Mouse (Mus musculus) limb, embryonic 13.5 days (tissue): ENCODE measurements at regions not wholly inside any gene's neighbourhood (a gene's known extent, or its start where the extent isn't known, plus 50 kb on each side); places are given as distances from the start of the nearest gene placed in this dataset.
"Not testable (repeated sequence)": the region's sequence is repeated elsewhere in the genome, so short reads cannot be mapped to it uniquely, and the experiment has no call there.

Experiments used
- ATAC-seq: fragments of 200-750 bp; cut with Nextera tagmentation; 2 replicates; pipeline ENCODE4 v1.8.0; 2017; ENCODE audit warnings: low read depth, moderate number of reproducible peaks, moderate TSS enrichment; ENCODE audit not compliant: low FRiP score
- H3K27ac ChIP-seq: fragments of 300-500 bp; sonication (generic); 2 replicates; pipeline ENCODE4 v1.5.1; 2015; ENCODE audit warnings: inconsistent platforms, mild to moderate bottlenecking, moderate library complexity
- H3K27me3 ChIP-seq: fragments of 300-500 bp; sonication (generic); 2 replicates; pipeline ENCODE4 v1.6.1; 2015; ENCODE audit warnings: mild to moderate bottlenecking, inconsistent platforms
- H3K36me3 ChIP-seq: fragments of 300-500 bp; sonication (generic); 2 replicates; pipeline ENCODE4 v1.6.1; 2015; ENCODE audit warnings: inconsistent platforms, mild to moderate bottlenecking, moderate library complexity
- H3K4me1 ChIP-seq: fragments of 300-500 bp; sonication (generic); 2 replicates; pipeline ENCODE4 v1.6.1; 2015; ENCODE audit warnings: inconsistent platforms
- H3K4me2 ChIP-seq: fragments of 300-500 bp; sonication (generic); replicated peaks from 2 replicates; pipeline ENCODE4 v1.6.1; 2015; ENCODE audit warnings: inconsistent platforms, mild to moderate bottlenecking, moderate library complexity
- H3K4me3 ChIP-seq: fragments of 300-500 bp; sonication (generic); 2 replicates; pipeline ENCODE4 v1.5.1; 2015; ENCODE audit warnings: moderate library complexity, mild to moderate bottlenecking, inconsistent platforms
- H3K9ac ChIP-seq: fragments of 300-500 bp; sonication (generic); 2 replicates; pipeline ENCODE4 v1.6.1; 2015; ENCODE audit warnings: mild to moderate bottlenecking, inconsistent platforms
- H3K9me3 ChIP-seq: fragments of 300-500 bp; sonication (generic); 2 replicates; pipeline ENCODE4 v1.6.1; 2016; ENCODE audit warnings: inconsistent platforms
- WGBS: fragments of 180-500 bp; shearing (Covaris S2); methylation state at CpG from one replicate; pipeline ENCODE4 v1.1.7; 2015; 5-methylcytosine and 5-hydroxymethylcytosine counted together

- Histone ChIP-seq H3K36me3 (no peaks in the 10 kb centered on the region), H3K27ac (no peak overlapping the region), H3K27me3 (no peaks in the 10 kb centered on the region), H3K4me3 (no peak overlapping the region), H3K4me2 (no peak overlapping the region), H3K9me3 (no peaks in the 10 kb centered on the region), H3K4me1 (no peaks in the 10 kb centered on the region), H3K9ac (no peak overlapping the region)
- 44% methylated on average over 11 of the region's 11 CpGs for WGBS
- peak; percentile 74; the same call in 1 of the 2 replicates for ATAC-seq
Observed at GRCm38 (mm10) chr6:22493632-22494260, 137.7 kb upstream of the Fam3c start.

- WGBS, result 90% methylated on average over 17 of the region's 17 CpGs
- H3K9me3 ChIP-seq, result no peaks in the 10 kb centered on the region
- ATAC-seq, result no peak
- H3K27me3 ChIP-seq, result no peaks in the 10 kb centered on the region
- H3K27ac ChIP-seq, result no peak overlapping the region
- no peak overlapping the region for H3K4me3 ChIP-seq
- H3K36me3 ChIP-seq, result no peaks in the 10 kb centered on the region
- H3K4me1 ChIP-seq, result no peaks in the 10 kb centered on the region
- no peak overlapping the region for H3K9ac ChIP-seq
- H3K4me2 ChIP-seq, result no peak overlapping the region
Observed at GRCm38 (mm10) chr6:22492896-22493295, 136.9 kb upstream of the Fam3c start.

GRCm38 (mm10) chr6:22490762-22491161, 134.7 kb upstream of the Fam3c start:
- Histone ChIP-seq H3K4me2 (no peak overlapping the region), H3K4me1 (no peaks in the 10 kb centered on the region), H3K9me3 (no peaks in the 10 kb centered on the region), H3K9ac (no peak overlapping the region), H3K27ac (no peak overlapping the region), H3K4me3 (no peak overlapping the region), H3K36me3 (no peaks in the 10 kb centered on the region), H3K27me3 (no peaks in the 10 kb centered on the region)
- WGBS, result 91% methylated on average over 6 of the region's 6 CpGs
- no peak for ATAC-seq

GRCm38 (mm10) chr6:22487467-22487866, 131.4 kb upstream of the Fam3c start:
- WGBS, result 84% methylated on average over 3 of the region's 3 CpGs
- Histone ChIP-seq H3K4me3 (no peak overlapping the region), H3K9me3 (no peaks in the 10 kb centered on the region)

GRCm38 (mm10) chr6:22485828-22486518, 129.9 kb upstream of the Fam3c start:
- Histone ChIP-seq H3K4me3 (no peak overlapping the region), H3K4me2 (no peak overlapping the region), H3K27me3 (no peaks in the 10 kb centered on the region), H3K9ac (no peak overlapping the region), H3K36me3 (no peaks in the 10 kb centered on the region), H3K4me1 (no peaks in the 10 kb centered on the region), H3K9me3 (no peaks in the 10 kb centered on the region), H3K27ac (no peak overlapping the region)
- no peak for ATAC-seq
- WGBS, result 73% methylated on average over 11 of the region's 11 CpGs

More at GRCm38 (mm10) chr6:22487467-22487866, 131.4 kb upstream of the Fam3c start:
- Histone ChIP-seq H3K4me2 (no peak overlapping the region), H3K4me1 (no peaks in the 10 kb centered on the region), H3K27ac (no peak overlapping the region), H3K9ac (no peak overlapping the region), H3K27me3 (no peaks in the 10 kb centered on the region), H3K36me3 (no peaks in the 10 kb centered on the region)
- ATAC-seq, result no peak

GRCm38 (mm10) chr6:22482257-22482656, 126.2 kb upstream of the Fam3c start:
- H3K4me2 ChIP-seq, H3K36me3 ChIP-seq, H3K9ac ChIP-seq, H3K9me3 ChIP-seq, ATAC-seq, H3K27me3 ChIP-seq, H3K4me1 ChIP-seq, H3K27ac ChIP-seq, H3K4me3 ChIP-seq: not testable (repeated sequence)
- 88% methylated on average over 4 of the region's 4 CpGs for WGBS

GRCm38 (mm10) chr6:22474604-22475003, 118.6 kb upstream of the Fam3c start:
- Histone ChIP-seq H3K4me3 (no peak overlapping the region), H3K4me1 (no peaks in the 10 kb centered on the region), H3K9ac (no peak overlapping the region), H3K36me3 (no peaks in the 10 kb centered on the region), H3K27ac (no peak overlapping the region), H3K27me3 (no peaks in the 10 kb centered on the region), H3K4me2 (no peak overlapping the region), H3K9me3 (no peaks in the 10 kb centered on the region)
- no peak for ATAC-seq
- 83% methylated on average over 4 of the region's 4 CpGs for WGBS

- 80% methylated on average over 2 of the region's 2 CpGs for WGBS
- H3K4me3 ChIP-seq, result no peak overlapping the region
- no peaks in the 10 kb centered on the region for H3K4me1 ChIP-seq
- no peaks in the 10 kb centered on the region for H3K27me3 ChIP-seq
- no peak overlapping the region for H3K9ac ChIP-seq
- H3K4me2 ChIP-seq, result no peak overlapping the region
- no peak for ATAC-seq
- H3K27ac ChIP-seq, result no peak overlapping the region
- H3K9me3 ChIP-seq, result no peaks in the 10 kb centered on the region
- no peaks in the 10 kb centered on the region for H3K36me3 ChIP-seq
Observed at GRCm38 (mm10) chr6:22474011-22474410, 118.0 kb upstream of the Fam3c start.

GRCm38 (mm10) chr6:22472400-22472799, 116.4 kb upstream of the Fam3c start:
- not testable (repeated sequence) for H3K27ac ChIP-seq, H3K27me3 ChIP-seq, H3K4me3 ChIP-seq, ATAC-seq, H3K36me3 ChIP-seq, H3K9me3 ChIP-seq, H3K4me2 ChIP-seq, H3K9ac ChIP-seq, H3K4me1 ChIP-seq
- 86% methylated on average over 5 of the region's 5 CpGs for WGBS

- H3K9me3 ChIP-seq, result no peaks in the 10 kb centered on the region
- no peaks in the 10 kb centered on the region for H3K4me1 ChIP-seq
- no peaks in the 10 kb centered on the region for H3K27me3 ChIP-seq
- H3K4me2 ChIP-seq, result no peak overlapping the region
- 84% methylated on average over 11 of the region's 11 CpGs for WGBS
- H3K9ac ChIP-seq, result no peak overlapping the region
- no peak overlapping the region for H3K27ac ChIP-seq
- H3K36me3 ChIP-seq, result no peaks in the 10 kb centered on the region
- no peak for ATAC-seq
- no peak overlapping the region for H3K4me3 ChIP-seq
Observed at GRCm38 (mm10) chr6:22467334-22467993, 111.4 kb upstream of the Fam3c start.

- Histone ChIP-seq H3K27me3 (no peaks in the 10 kb centered on the region), H3K4me3 (no peak overlapping the region), H3K36me3 (no peaks in the 10 kb centered on the region), H3K4me1 (no peaks in the 10 kb centered on the region), H3K9me3 (no peaks in the 10 kb centered on the region), H3K27ac (no peak overlapping the region), H3K4me2 (no peak overlapping the region), H3K9ac (no peak overlapping the region)
- 96% methylated on average over 1 of the region's 1 CpGs for WGBS
- ATAC-seq, result no peak
Observed at GRCm38 (mm10) chr6:22465926-22466325, 109.9 kb upstream of the Fam3c start.

GRCm38 (mm10) chr6:22459440-22460016, 103.5 kb upstream of the Fam3c start:
- Histone ChIP-seq H3K36me3 (no peaks in the 10 kb centered on the region), H3K9ac (no peak overlapping the region), H3K9me3 (no peaks in the 10 kb centered on the region), H3K27ac (no peak overlapping the region), H3K4me2 (no peak overlapping the region), H3K27me3 (no peaks in the 10 kb centered on the region), H3K4me3 (no peak overlapping the region), H3K4me1 (no peaks in the 10 kb centered on the region)
- 77% methylated on average over 7 of the region's 7 CpGs for WGBS
- no peak for ATAC-seq
